Mouse (Mus musculus) liver, embryonic 14.5 days (tissue): ENCODE measurements at regions not wholly inside any gene's neighbourhood (a gene's known extent, or its start where the extent isn't known, plus 50 kb on each side); places are given as distances from the start of the nearest gene placed in this dataset.

ENCODE experiments used
- CTCF ChIP-seq: IDR thresholded peaks from 2 replicates; pipeline ENCODE4 v1.5.1; 2016; ENCODE audit warnings: antibody characterized with exemption, low read depth, control low read depth
- EP300 ChIP-seq: IDR thresholded peaks from 2 replicates; pipeline ENCODE4 v1.6.1; 2016; ENCODE audit warnings: antibody characterized with exemption, low read depth

- TF ChIP-seq CTCF: no peak
- no peak for TF ChIP-seq EP300
Measured at GRCm38 (mm10) chr3:9110741-9111140, 499.1 kb downstream of the Zfp704 start.
